Mouse (Mus musculus): ENCODE results near the gene Gm42878.

The Gm42878 gene

GRCm38 (mm10) chr5:121544910-121545792 is at the start of gene Gm42878, which contains the start of gene Adam1a:
Gene Gm42878, minus strand, starts transcription at chr5:121545482.
Gene Adam1a, minus strand, starts transcription at chr5:121545482.
- DNase-seq (ENCODE audit: low spot score) = peak; percentile 61

- DNase-seq (ENCODE audit: low spot score) = no peak
These were observed 49.5 kb upstream of the Gm42878 start for GRCm38 (mm10) chr5:121594714-121595313.

GRCm38 (mm10) chr5:121593451-121594401 is 48.4 kb upstream of the Gm42878 start, which contains the start of gene Aldh2:
Gene Aldh2, minus strand, starts transcription at chr5:121593824.
- DNase-seq (ENCODE audit: low spot score) = peak; percentile 82

GRCm38 (mm10) chr5:121592816-121593407 is 47.6 kb upstream of the Gm42878 start:
- no peak for DNase-seq (ENCODE audit: low spot score)

GRCm38 (mm10) chr5:121592064-121592815 is 47.0 kb upstream of the Gm42878 start:
- DNase-seq (ENCODE audit: low spot score) = no peak

GRCm38 (mm10) chr5:121591417-121592063 is 46.3 kb upstream of the Gm42878 start:
- DNase-seq (ENCODE audit: low spot score) = peak; percentile 75

- DNase-seq (ENCODE audit: low spot score) = no peak
These were observed 44.6 kb upstream of the Gm42878 start for GRCm38 (mm10) chr5:121589928-121590327.

- no peak for DNase-seq (ENCODE audit: low spot score)
These were observed 41.2 kb upstream of the Gm42878 start for GRCm38 (mm10) chr5:121586400-121587039.

GRCm38 (mm10) chr5:121585699-121586098 is 40.4 kb upstream of the Gm42878 start:
- DNase-seq (ENCODE audit: low spot score) = no peak

GRCm38 (mm10) chr5:121585005-121585404 is 39.7 kb upstream of the Gm42878 start:
- no peak for DNase-seq (ENCODE audit: low spot score)

- peak; percentile 80 for DNase-seq (ENCODE audit: low spot score)
These were observed 38.7 kb upstream of the Gm42878 start for GRCm38 (mm10) chr5:121583765-121584501.

- no peak for DNase-seq (ENCODE audit: low spot score)
These were observed 36.7 kb upstream of the Gm42878 start for GRCm38 (mm10) chr5:121581945-121582344.

- no peak for DNase-seq (ENCODE audit: low spot score)
These were observed 31.7 kb upstream of the Gm42878 start for GRCm38 (mm10) chr5:121576927-121577488.

GRCm38 (mm10) chr5:121575867-121576266 is 30.6 kb upstream of the Gm42878 start:
- DNase-seq (ENCODE audit: low spot score) = no peak

- DNase-seq (ENCODE audit: low spot score) = no peak
These were observed 28.9 kb upstream of the Gm42878 start for GRCm38 (mm10) chr5:121574145-121574544.

- DNase-seq (ENCODE audit: low spot score) = no peak
These were observed 25.5 kb upstream of the Gm42878 start for GRCm38 (mm10) chr5:121570787-121571186.

GRCm38 (mm10) chr5:121569881-121570420 is 24.7 kb upstream of the Gm42878 start:
- DNase-seq (ENCODE audit: low spot score) = no peak

GRCm38 (mm10) chr5:121566035-121566681 is 20.9 kb upstream of the Gm42878 start:
- DNase-seq (ENCODE audit: low spot score) = no peak
